Mouse (Mus musculus): ENCODE measurements around the gene Tnfrsf13b. TPM values are rescaled to one million over a fixed set of nuclear protein-coding genes. Genes with fewer than 3 reads are reported as not detected.
"Not testable (repeated sequence)": the region's sequence is repeated elsewhere in the genome, so short reads cannot be mapped to it uniquely, and the experiment has no call there.

Tnfrsf13b gene
- total and polyA plus RNA-seq, 2 experiments from 2014 or later, result 1.4 to 1.6 TPM

DNA sequence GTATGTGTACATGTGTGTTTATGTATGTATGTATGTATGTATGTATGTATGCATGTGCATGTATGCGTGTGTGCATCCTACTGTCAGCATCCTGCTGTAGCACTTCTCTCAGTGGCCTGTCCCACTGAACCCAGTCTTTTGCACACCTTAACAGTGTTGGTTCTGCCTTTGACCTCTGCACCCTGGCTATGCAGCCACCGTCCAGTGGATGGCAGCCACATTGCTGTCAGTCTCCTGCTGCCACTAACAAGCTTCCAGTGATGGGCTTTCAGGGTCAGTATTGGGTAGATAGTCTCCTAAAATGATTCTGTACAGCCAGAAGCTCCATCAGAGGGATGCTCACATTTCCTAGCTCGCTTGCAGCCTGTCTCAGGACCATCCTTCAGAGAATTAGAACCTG, 2.7 kb upstream of the Tnfrsf13b start:
- DNase-seq (ENCODE audit: low spot score) (no peak), ATAC-seq (ENCODE audit: low FRiP score) (no peak)
- Histone ChIP-seq H3K4me3 (ENCODE audit: low read depth, low read length) (no peak overlapping the region), H3K9me3 (ENCODE audit: low read length) (no peaks in the 10 kb centered on the region), H3K27ac (ENCODE audit: low read depth, low read length) (no peak overlapping the region), H3K4me2 (ENCODE audit: low read depth, low read length, poor library complexity, severe bottlenecking) (no peak overlapping the region), H3K36me3 (ENCODE audit: insufficient read depth, low read length) (no peaks in the 10 kb centered on the region), H3K9ac (replicated peaks; ENCODE audit: low read length, poor library complexity, severe bottlenecking) (no peak overlapping the region), H3K4me1 (ENCODE audit: insufficient read depth, low read length) (no peaks in the 10 kb centered on the region), H3K27me3 (ENCODE audit: insufficient read depth, low read length) (no peaks in the 10 kb centered on the region)
- 72% methylated on average over 3 of the region's 3 CpGs for WGBS
- no peak for TF ChIP-seq CTCF (IDR thresholded peaks at IDR 0.05)

GRCm38 (mm10) chr11:61125970-61126369, 585 bp upstream of the Tnfrsf13b start:
- ATAC-seq (ENCODE audit: low FRiP score) (no peak), DNase-seq (ENCODE audit: low spot score) (no peak)
- Histone ChIP-seq H3K9me3 (ENCODE audit: low read length) (no peaks in the 10 kb centered on the region), H3K4me1 (ENCODE audit: insufficient read depth, low read length) (no peaks in the 10 kb centered on the region), H3K27ac (ENCODE audit: low read depth, low read length) (no peak overlapping the region), H3K9ac (replicated peaks; ENCODE audit: low read length, poor library complexity, severe bottlenecking) (no peak overlapping the region), H3K36me3 (ENCODE audit: insufficient read depth, low read length) (no peaks in the 10 kb centered on the region), H3K4me2 (ENCODE audit: low read depth, low read length, poor library complexity, severe bottlenecking) (no peak overlapping the region), H3K4me3 (ENCODE audit: low read depth, low read length) (no peak overlapping the region), H3K27me3 (ENCODE audit: insufficient read depth, low read length) (no peaks in the 10 kb centered on the region)
- 89% methylated on average over 5 of the region's 5 CpGs for whole genome bisulfite sequencing
- no peak for TF ChIP-seq CTCF (IDR thresholded peaks at IDR 0.05)

- Histone ChIP-seq H3K9ac (replicated peaks; ENCODE audit: low read length, poor library complexity, severe bottlenecking) (no peak overlapping the region), H3K36me3 (ENCODE audit: insufficient read depth, low read length) (no peaks in the 10 kb centered on the region), H3K4me2 (ENCODE audit: low read depth, low read length, poor library complexity, severe bottlenecking) (no peak overlapping the region), H3K27ac (ENCODE audit: low read depth, low read length) (no peak overlapping the region), H3K4me3 (ENCODE audit: low read depth, low read length) (no peak overlapping the region), H3K27me3 (ENCODE audit: insufficient read depth, low read length) (no peaks in the 10 kb centered on the region), H3K4me1 (ENCODE audit: insufficient read depth, low read length) (no peaks in the 10 kb centered on the region), H3K9me3 (ENCODE audit: low read length) (no peaks in the 10 kb centered on the region)
- WGBS, result 93% methylated on average over 8 of the region's 8 CpGs
- no peak for TF ChIP-seq CTCF (IDR thresholded peaks at IDR 0.05)
- ATAC-seq (ENCODE audit: low FRiP score), result no peak
- no peak for DNase-seq (ENCODE audit: low spot score)
These were observed 983 bp downstream of the Tnfrsf13b start for GRCm38 (mm10) chr11:61127421-61128055.

- Histone ChIP-seq H3K27ac (ENCODE audit: low read depth, low read length) (no peak overlapping the region), H3K4me2 (ENCODE audit: low read depth, low read length, poor library complexity, severe bottlenecking) (no peak overlapping the region), H3K36me3 (ENCODE audit: insufficient read depth, low read length) (no peaks in the 10 kb centered on the region), H3K9ac (replicated peaks; ENCODE audit: low read length, poor library complexity, severe bottlenecking) (no peak overlapping the region), H3K27me3 (ENCODE audit: insufficient read depth, low read length) (no peaks in the 10 kb centered on the region), H3K4me1 (ENCODE audit: insufficient read depth, low read length) (no peaks in the 10 kb centered on the region), H3K4me3 (ENCODE audit: low read depth, low read length) (no peak overlapping the region), H3K9me3 (ENCODE audit: low read length) (no peaks in the 10 kb centered on the region)
- ATAC-seq (ENCODE audit: low FRiP score) (no peak), DNase-seq (ENCODE audit: low spot score) (no peak)
- TF ChIP-seq CTCF (IDR thresholded peaks at IDR 0.05), result no peak
- WGBS, result 54% methylated on average over 10 of the region's 10 CpGs
These were observed 2.8 kb downstream of the Tnfrsf13b start for GRCm38 (mm10) chr11:61129305-61129704.

DNA sequence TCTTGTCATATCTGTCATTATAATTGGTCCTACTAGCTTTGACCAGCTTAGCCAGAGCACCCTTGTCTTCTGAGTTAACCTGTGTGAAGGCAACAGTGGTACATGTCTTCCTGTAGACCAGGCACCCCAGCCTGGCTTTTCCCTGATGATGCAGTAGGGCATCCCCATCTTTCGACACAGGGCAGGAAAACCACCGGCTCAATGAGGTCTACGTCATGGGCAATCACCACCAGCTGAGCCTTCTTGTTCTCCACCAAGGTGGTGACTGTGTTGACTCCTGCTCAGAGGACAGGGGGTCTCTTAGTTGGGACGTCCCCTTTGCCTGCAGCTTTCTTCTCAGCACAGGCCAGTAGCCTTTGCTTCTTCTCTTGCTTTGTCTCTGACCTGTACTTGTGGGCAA, 4.1 kb downstream of the Tnfrsf13b start:
- not testable (repeated sequence) for H3K9ac ChIP-seq (replicated peaks; ENCODE audit: low read length, poor library complexity, severe bottlenecking); H3K4me2 ChIP-seq (ENCODE audit: low read depth, low read length, poor library complexity, severe bottlenecking); H3K27me3 ChIP-seq (ENCODE audit: insufficient read depth, low read length); H3K36me3 ChIP-seq (ENCODE audit: insufficient read depth, low read length); H3K27ac ChIP-seq (ENCODE audit: low read depth, low read length); H3K9me3 ChIP-seq (ENCODE audit: low read length); H3K4me1 ChIP-seq (ENCODE audit: insufficient read depth, low read length); H3K4me3 ChIP-seq (ENCODE audit: low read depth, low read length); ATAC-seq (ENCODE audit: low FRiP score); DNase-seq (ENCODE audit: low spot score)
- 95% methylated on average over 4 of the region's 4 CpGs for WGBS

DNA sequence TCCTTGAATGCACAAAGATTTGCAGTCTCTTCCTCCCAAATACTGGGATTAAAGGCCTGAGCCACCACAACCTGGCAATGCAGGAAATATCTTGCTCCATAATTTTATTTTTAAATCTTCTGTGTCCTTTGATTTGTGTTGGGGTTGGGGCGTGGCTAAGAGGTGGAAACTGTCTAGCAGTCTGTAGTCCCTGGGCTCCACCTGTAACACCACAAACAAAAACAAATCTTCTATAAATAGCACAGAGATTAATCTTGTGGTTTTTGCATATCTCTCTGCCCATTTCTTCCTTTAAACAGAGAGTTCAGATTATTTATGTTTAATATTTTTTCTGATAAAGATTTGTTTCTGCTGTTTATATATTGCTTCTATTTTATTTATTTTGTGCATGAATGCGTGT, 6.4 kb downstream of the Tnfrsf13b start:
- DNase-seq (ENCODE audit: low spot score), result no peak
- WGBS, result 84% methylated on average over 2 of the region's 2 CpGs
- Histone ChIP-seq H3K4me1 (ENCODE audit: insufficient read depth, low read length) (no peaks in the 10 kb centered on the region), H3K4me3 (ENCODE audit: low read depth, low read length) (no peak overlapping the region), H3K4me2 (ENCODE audit: low read depth, low read length, poor library complexity, severe bottlenecking) (no peak overlapping the region), H3K27me3 (ENCODE audit: insufficient read depth, low read length) (no peaks in the 10 kb centered on the region), H3K36me3 (ENCODE audit: insufficient read depth, low read length) (no peaks in the 10 kb centered on the region), H3K27ac (ENCODE audit: low read depth, low read length) (no peak overlapping the region), H3K9ac (replicated peaks; ENCODE audit: low read length, poor library complexity, severe bottlenecking) (no peak overlapping the region), H3K9me3 (ENCODE audit: low read length) (no peaks in the 10 kb centered on the region)
- ATAC-seq (ENCODE audit: low FRiP score), result no peak
- TF ChIP-seq CTCF (IDR thresholded peaks at IDR 0.05), result no peak
